Mouse (Mus musculus) kidney, postnatal 0 days (tissue): ENCODE measurements around the gene Cstb. TPM values are rescaled to one million over a fixed set of nuclear protein-coding genes. Genes with fewer than 3 reads are reported as not detected.
A peak's percentile ranks its signal among the peaks of the same experiment; 100 is the strongest.
"Not testable (repeated sequence)": the region's sequence is repeated elsewhere in the genome, so short reads cannot be mapped to it uniquely, and the experiment has no call there.

Experiments used
- ATAC-seq: fragments of 200-750 bp; cut with Nextera tagmentation; replicated peaks from 2 replicates; pipeline ENCODE4 v1.8.0; 2017; ENCODE audit warnings: low read depth, moderate number of reproducible peaks, moderate TSS enrichment, moderate library complexity; ENCODE audit not compliant: low FRiP score
- DNase-seq: peaks from one replicate; pipeline ENCODE4 v3.0.0-alpha.2; 2016; ENCODE audit warnings: low spot score
- H3K27ac ChIP-seq: fragments of 300-500 bp; sonication (generic); 2 replicates; pipeline ENCODE4 v1.5.1; 2014; ENCODE audit warnings: mild to moderate bottlenecking
- H3K27me3 ChIP-seq: fragments of 300-500 bp; sonication (generic); 2 replicates; pipeline ENCODE4 v1.6.1; 2014; ENCODE audit warnings: low read length, mixed read lengths; ENCODE audit not compliant: insufficient read depth
- H3K36me3 ChIP-seq: fragments of 300-500 bp; sonication (generic); 2 replicates; pipeline ENCODE4 v1.6.1; 2014; ENCODE audit warnings: low read length, mixed read lengths; ENCODE audit not compliant: insufficient read depth
- H3K4me1 ChIP-seq: fragments of 300-500 bp; sonication (generic); replicated peaks from 2 replicates; pipeline ENCODE4 v1.6.1; 2014; ENCODE audit warnings: antibody characterized with exemption, low read length, mixed read lengths; ENCODE audit not compliant: insufficient read depth
- H3K4me2 ChIP-seq: fragments of 300-500 bp; sonication (generic); 2 replicates; pipeline ENCODE4 v1.6.1; 2014; ENCODE audit warnings: mild to moderate bottlenecking, low read length, moderate library complexity, mixed read lengths
- H3K4me3 ChIP-seq: fragments of 300-500 bp; sonication (generic); replicated peaks from 2 replicates; pipeline ENCODE4 v1.5.1; 2014; ENCODE audit warnings: low read depth, low read length
- H3K9ac ChIP-seq: fragments of 300-500 bp; sonication (generic); 2 replicates; pipeline ENCODE4 v1.6.1; 2014; ENCODE audit warnings: low read depth, low read length
- H3K9me3 ChIP-seq: fragments of 300-500 bp; sonication (generic); replicated peaks from 2 replicates; pipeline ENCODE4 v1.6.1; 2016; ENCODE audit warnings: low read length, inconsistent platforms, mixed read lengths
- CTCF ChIP-seq: IDR thresholded peaks from 2 replicates; pipeline ENCODE4 v1.5.1; 2016; ENCODE audit warnings: antibody characterized with exemption, low read depth, mild to moderate bottlenecking, moderate library complexity
- WGBS: fragments of 180-500 bp; shearing (Covaris S2); extraction: QIAGEN DNeasy Blood & Tissue Kit; methylation state at CpG from one replicate; pipeline ENCODE4 v1.1.7; 2014; 5-methylcytosine and 5-hydroxymethylcytosine counted together
- polyA plus RNA-seq: library from polyadenylated mRNA; unstranded; fragments of >200 nt; fragmentation: Nextera tagmentation; extraction: Ambion mirVana; gene quantifications from 2 replicates; pipeline ENCODE4 v1.2.1, GENCODE M21; 2015

Gene Cstb
- polyA plus RNA-seq, 1 experiment from 2014 or later: 433 TPM

DNA sequence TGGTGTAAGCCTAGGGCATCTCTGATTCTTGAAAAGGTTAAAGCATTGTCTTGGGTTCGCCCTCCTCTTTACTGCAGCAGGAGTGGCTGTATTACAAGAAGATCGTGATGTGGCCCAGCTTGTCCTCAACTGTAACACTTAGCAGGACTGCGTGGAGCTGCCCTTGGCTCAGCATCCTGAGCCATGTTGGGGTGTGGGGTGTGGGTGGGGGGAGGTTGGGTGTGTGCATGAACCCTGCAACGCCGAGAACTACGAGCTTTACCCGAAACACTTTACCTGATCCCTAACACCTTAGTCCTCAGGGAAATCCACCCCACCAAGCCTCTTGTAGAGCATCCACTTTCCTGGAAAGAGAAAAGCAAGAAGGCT is 12.3 kb upstream of the Cstb start:
- H3K9ac ChIP-seq: peak overlapping the region; percentile 89; the same call in 1 of the 2 replicates
- no peak for TF ChIP-seq CTCF
- ATAC-seq: peak; percentile 56; the same call in 1 of the 2 replicates
- WGBS: 43% methylated on average over 7 of the region's 7 CpGs
- H3K4me3 ChIP-seq: peak overlapping the region; percentile 96
- no peak for DNase-seq
- H3K4me2 ChIP-seq: peak overlapping the region; percentile 70
- H3K27ac ChIP-seq: no peak overlapping the region
- H3K36me3 ChIP-seq: peaks cover 22% of the 10 kb centered on the region
- H3K27me3 ChIP-seq: no peaks in the 10 kb centered on the region
- H3K9me3 ChIP-seq: no peaks in the 10 kb centered on the region
- no peaks in the 10 kb centered on the region for H3K4me1 ChIP-seq

DNA sequence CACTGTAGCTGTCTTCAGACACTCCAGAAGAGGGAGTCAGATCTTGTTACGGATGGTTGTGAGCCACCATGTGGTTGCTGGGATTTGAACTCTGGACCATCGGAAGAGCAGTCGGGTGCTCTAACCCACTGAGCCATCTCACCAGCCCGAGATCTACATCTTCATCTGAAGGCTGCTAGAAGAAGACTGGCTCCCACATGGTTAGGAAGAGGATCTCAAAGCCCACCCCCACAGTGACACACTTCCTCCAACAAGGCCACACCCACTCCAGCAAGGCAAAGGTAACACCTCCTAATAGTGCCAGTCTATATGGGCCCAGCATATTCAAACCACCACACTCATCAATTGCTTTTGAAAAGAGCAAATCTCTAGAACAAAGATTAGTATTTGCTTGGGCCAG is 10.5 kb upstream of the Cstb start:
- not testable (repeated sequence) for H3K9ac ChIP-seq, DNase-seq, ATAC-seq, H3K27me3 ChIP-seq, H3K4me1 ChIP-seq, H3K27ac ChIP-seq, H3K4me2 ChIP-seq, H3K36me3 ChIP-seq, H3K4me3 ChIP-seq, H3K9me3 ChIP-seq
- WGBS: 92% methylated on average over 3 of the region's 4 CpGs

DNA sequence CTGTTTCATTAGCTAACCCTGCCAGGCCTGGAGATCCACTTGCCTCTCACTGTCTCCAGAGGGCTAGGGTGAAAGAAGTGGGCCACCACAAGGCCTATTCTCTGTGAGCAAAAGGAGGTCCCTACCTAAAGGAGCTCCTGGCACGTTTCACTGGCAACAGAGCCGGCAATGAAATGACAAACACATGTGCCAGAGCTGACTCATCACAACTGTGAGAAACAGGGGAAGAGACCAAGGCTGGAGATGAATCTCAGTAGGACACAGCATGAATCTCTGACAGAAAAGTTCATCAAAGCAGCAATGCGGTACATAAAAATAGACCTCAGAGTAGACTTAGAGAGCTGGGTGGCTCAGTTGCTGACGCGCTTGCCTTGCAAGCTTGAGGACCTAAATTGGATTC is 7.6 kb upstream of the Cstb start:
- H3K9me3 ChIP-seq: no peaks in the 10 kb centered on the region
- H3K4me1 ChIP-seq: no peaks in the 10 kb centered on the region
- no peak overlapping the region for H3K4me2 ChIP-seq
- H3K36me3 ChIP-seq: no peaks in the 10 kb centered on the region
- H3K4me3 ChIP-seq: no peak overlapping the region
- H3K27me3 ChIP-seq: no peaks in the 10 kb centered on the region
- DNase-seq (no peak), ATAC-seq (no peak)
- no peak for TF ChIP-seq CTCF
- no peak overlapping the region for H3K9ac ChIP-seq
- WGBS: 65% methylated on average over 5 of the region's 5 CpGs
- H3K27ac ChIP-seq: no peak overlapping the region

DNA sequence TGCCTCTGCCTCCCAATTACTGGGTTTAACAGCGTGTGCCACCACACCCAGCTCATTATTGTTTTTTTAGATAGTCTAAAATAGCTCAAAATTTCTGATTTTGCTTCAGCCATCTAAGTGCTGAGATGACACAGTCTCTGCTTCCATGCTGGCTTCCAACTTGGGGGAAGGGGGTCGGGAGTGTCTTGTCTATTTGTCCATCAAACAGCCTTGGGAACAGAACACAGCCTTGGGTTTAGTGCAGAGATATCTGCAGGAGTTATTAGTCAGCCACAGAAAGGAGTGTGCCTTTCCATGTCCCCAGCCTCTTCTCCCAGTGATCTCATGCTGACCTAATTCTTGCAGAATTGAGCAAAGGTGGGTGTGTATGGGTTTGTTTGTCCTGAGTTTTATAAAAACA is 6.7 kb upstream of the Cstb start:
- WGBS: 91% methylated on average over 2 of the region's 2 CpGs
- H3K27ac ChIP-seq: no peak overlapping the region
- H3K4me1 ChIP-seq: no peaks in the 10 kb centered on the region
- no peak overlapping the region for H3K4me3 ChIP-seq
- no peak for DNase-seq
- no peak overlapping the region for H3K4me2 ChIP-seq
- H3K36me3 ChIP-seq: no peaks in the 10 kb centered on the region
- TF ChIP-seq CTCF: no peak
- no peaks in the 10 kb centered on the region for H3K27me3 ChIP-seq
- ATAC-seq: no peak
- no peak overlapping the region for H3K9ac ChIP-seq
- no peaks in the 10 kb centered on the region for H3K9me3 ChIP-seq

DNA sequence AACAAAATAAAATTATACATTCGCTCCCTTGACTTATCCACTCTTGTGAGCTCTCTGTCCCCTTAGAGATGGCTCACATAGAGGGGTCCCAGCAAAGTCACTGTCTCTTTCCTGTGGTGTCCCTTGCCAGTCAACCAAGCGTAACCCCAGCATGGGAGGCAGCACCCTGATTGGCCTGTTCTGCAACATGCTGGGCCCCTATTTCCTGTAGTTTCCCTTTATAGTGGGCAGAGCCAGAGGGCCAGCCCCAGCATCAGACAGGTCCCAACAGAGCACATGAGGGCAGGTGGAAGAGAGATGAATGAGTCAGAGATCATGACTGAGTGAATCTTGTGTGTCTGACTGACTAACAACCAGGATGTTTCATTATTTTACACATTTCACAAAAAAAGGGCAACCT is 4.5 kb upstream of the Cstb start:
- 80% methylated on average over 2 of the region's 2 CpGs for WGBS

DNA sequence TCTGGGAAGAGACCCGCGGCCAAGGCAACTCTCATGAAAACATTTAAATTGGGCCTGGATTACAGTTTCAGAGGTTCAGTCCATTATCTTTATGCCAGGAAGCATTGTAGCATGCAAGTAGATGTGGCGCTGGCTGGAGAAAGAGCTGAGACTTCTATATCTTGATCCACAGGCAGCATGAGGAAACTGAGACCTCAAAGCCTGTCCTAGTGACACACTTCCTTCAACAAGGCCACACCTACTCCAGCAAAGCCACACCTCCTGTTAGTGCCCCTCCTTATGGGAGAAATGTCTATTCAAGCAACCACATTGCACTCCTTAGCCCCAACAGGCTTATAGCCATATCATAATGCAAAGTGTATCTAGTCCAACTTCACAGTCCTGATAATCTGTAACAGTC is 2.9 kb upstream of the Cstb start:
- no peaks in the 10 kb centered on the region for H3K4me1 ChIP-seq
- no peak overlapping the region for H3K4me3 ChIP-seq
- DNase-seq (no peak), ATAC-seq (no peak)
- TF ChIP-seq CTCF: no peak
- H3K9ac ChIP-seq: no peak overlapping the region
- no peaks in the 10 kb centered on the region for H3K9me3 ChIP-seq
- H3K36me3 ChIP-seq: no peaks in the 10 kb centered on the region
- no peak overlapping the region for H3K27ac ChIP-seq
- H3K4me2 ChIP-seq: no peak overlapping the region
- WGBS: 96% methylated on average over 3 of the region's 3 CpGs
- H3K27me3 ChIP-seq: no peaks in the 10 kb centered on the region

More for the DNA sequence above, 4.5 kb upstream of the Cstb start:
- Histone ChIP-seq H3K27ac (no peak overlapping the region), H3K4me1 (no peaks in the 10 kb centered on the region), H3K4me3 (no peak overlapping the region), H3K4me2 (no peak overlapping the region), H3K9ac (no peak overlapping the region), H3K27me3 (no peaks in the 10 kb centered on the region), H3K36me3 (no peaks in the 10 kb centered on the region), H3K9me3 (no peaks in the 10 kb centered on the region)
- no peak for DNase-seq
- no peak for TF ChIP-seq CTCF
- ATAC-seq: no peak

DNA sequence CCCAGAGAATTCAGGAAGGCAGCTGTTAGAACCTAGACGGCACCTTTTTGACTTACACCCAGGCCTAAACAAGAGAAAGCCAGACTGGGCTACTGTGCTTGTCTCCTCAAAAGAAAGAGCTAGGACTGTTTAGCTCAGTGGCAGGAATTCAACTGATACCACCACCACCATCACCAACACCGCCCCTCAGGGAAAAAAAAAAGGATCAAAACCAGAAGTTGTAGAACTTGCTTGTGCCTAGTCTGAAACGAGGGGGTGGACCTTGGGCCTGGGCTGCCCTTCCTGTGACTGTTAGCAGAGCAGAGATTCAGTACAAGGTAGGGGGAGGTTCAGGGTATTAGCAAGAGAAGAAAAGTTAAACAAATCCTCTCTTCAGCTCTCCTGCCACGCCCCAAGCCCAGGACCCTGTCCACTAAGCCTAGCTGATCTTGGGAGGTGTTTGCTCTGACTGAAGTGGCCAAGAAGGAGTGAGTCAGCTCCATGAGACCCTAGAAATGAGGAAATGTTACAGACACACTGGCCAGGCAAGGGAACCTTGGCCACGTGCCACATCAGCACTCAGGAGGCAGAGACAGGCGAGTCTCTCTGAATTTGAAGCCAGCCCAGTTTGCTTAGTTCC is 757 bp downstream of the Cstb start:
- H3K4me3 ChIP-seq: peak overlapping the region; percentile 84
- H3K4me1 ChIP-seq: no peaks in the 10 kb centered on the region
- H3K9ac ChIP-seq: peak overlapping the region; percentile 93
- no peaks in the 10 kb centered on the region for H3K9me3 ChIP-seq
- peak overlapping the region; percentile 88 for H3K27ac ChIP-seq
- 0 out of 2 replicates have a peak, but pooled peaks cover 6% of the 10 kb centered on the region for H3K36me3 ChIP-seq
- 43% methylated on average over 6 of the region's 6 CpGs for WGBS
- ATAC-seq: no peak
- H3K27me3 ChIP-seq: no peaks in the 10 kb centered on the region
- peak overlapping the region; percentile 84 for H3K4me2 ChIP-seq
- DNase-seq: peak; percentile 28
- TF ChIP-seq CTCF: no peak
